Mouse (Mus musculus): ENCODE measurements at regions not wholly inside any gene's neighbourhood (a gene's known extent, or its start where the extent isn't known, plus 50 kb on each side); places are given as distances from the start of the nearest gene placed in this dataset.
"Not testable (repeated sequence)": the region's sequence is repeated elsewhere in the genome, so short reads cannot be mapped to it uniquely, and the experiment has no call there.

- no peaks in the 10 kb centered on the region for H3K4me1 ChIP-seq (ENCODE audit: control insufficient read depth in 2 of 2, insufficient read depth in 2 of 2, low read length in 2 of 2, poor library complexity in 1 of 2)
- in situ Hi-C loops (cut with MboI; ENCODE audit: low sequenced_read_pairs in 2 of 2, unreplicated experiment in 2 of 2), result no loop called here
- H3K27ac ChIP-seq (ENCODE audit: insufficient read depth, low read depth, low read length, poor library complexity, severe bottlenecking), result no peak overlapping the region
- H3K4me3 ChIP-seq (ENCODE audit: insufficient read depth in 1 of 2, low read depth in 1 of 2, low read length in 2 of 2, poor library complexity in 1 of 2, severe bottlenecking in 1 of 2), result no peak overlapping the region
- TF ChIP-seq ZC3H11A (IDR thresholded peaks at IDR 0.05; ENCODE audit: borderline replicate concordance, low read depth, low read length) (no peak), ZNF384 (IDR thresholded peaks at IDR 0.05; ENCODE audit: low read depth, low read length) (no peak), MAFK (IDR thresholded peaks at IDR 0.05; ENCODE audit: insufficient read depth, low read depth, low read length) (no peak), HCFC1 (IDR thresholded peaks at IDR 0.05; ENCODE audit: borderline replicate concordance, insufficient read depth, low read length) (no peak), CHD2 (IDR thresholded peaks at IDR 0.05; ENCODE audit: low read depth, low read length) (no peak)
- H3K9ac ChIP-seq (ENCODE audit: insufficient read depth, low read depth, low read length, poor library complexity, severe bottlenecking), result no peak overlapping the region
- no peaks in the 10 kb centered on the region for H3K9me3 ChIP-seq (ENCODE audit: control insufficient read depth, insufficient read depth, low read depth, low read length)
- H3K36me3 ChIP-seq (ENCODE audit: control insufficient read depth, insufficient read depth, low read length, poor library complexity, severe bottlenecking), result no peaks in the 10 kb centered on the region
- DNase-seq (ENCODE audit: low read depth, low spot score), result no peak
Observed at GRCm38 (mm10) chr11:25063042-25063441, 985.2 kb downstream of the Bcl11a start.

- in situ Hi-C loops (cut with MboI; ENCODE audit: low sequenced_read_pairs in 2 of 2, unreplicated experiment in 2 of 2), result no loop called here
- no peak for DNase-seq (ENCODE audit: low read depth, low spot score)
Observed at GRCm38 (mm10) chr11:25063978-25064377, 986.1 kb downstream of the Bcl11a start.

GRCm38 (mm10) chr11:25099976-25100375, 1022.1 kb downstream of the Bcl11a start:
- H3K9ac ChIP-seq (ENCODE audit: insufficient read depth, low read depth, low read length, poor library complexity, severe bottlenecking), result peak overlapping the region; percentile 79; the same call in 1 of the 2 replicates
- DNase-seq (ENCODE audit: low read depth, low spot score); H3K4me3 ChIP-seq (ENCODE audit: insufficient read depth in 1 of 2, low read depth in 1 of 2, low read length in 2 of 2, poor library complexity in 1 of 2, severe bottlenecking in 1 of 2); H3K9me3 ChIP-seq (ENCODE audit: control insufficient read depth, insufficient read depth, low read depth, low read length); H3K4me1 ChIP-seq (ENCODE audit: control insufficient read depth in 2 of 2, insufficient read depth in 2 of 2, low read length in 2 of 2, poor library complexity in 1 of 2); in situ Hi-C loops (cut with MboI; ENCODE audit: low sequenced_read_pairs in 2 of 2, unreplicated experiment in 2 of 2); H3K27ac ChIP-seq (ENCODE audit: insufficient read depth, low read depth, low read length, poor library complexity, severe bottlenecking); H3K36me3 ChIP-seq (ENCODE audit: control insufficient read depth, insufficient read depth, low read length, poor library complexity, severe bottlenecking): not testable (repeated sequence)

More at GRCm38 (mm10) chr11:25063978-25064377, 986.1 kb downstream of the Bcl11a start:
- no peak overlapping the region for H3K27ac ChIP-seq (ENCODE audit: insufficient read depth, low read depth, low read length, poor library complexity, severe bottlenecking)
- TF ChIP-seq ZC3H11A (IDR thresholded peaks at IDR 0.05; ENCODE audit: borderline replicate concordance, low read depth, low read length), result no peak
- TF ChIP-seq HCFC1 (IDR thresholded peaks at IDR 0.05; ENCODE audit: borderline replicate concordance, insufficient read depth, low read length), result no peak
- no peak for TF ChIP-seq ZNF384 (IDR thresholded peaks at IDR 0.05; ENCODE audit: low read depth, low read length)
- no peak for TF ChIP-seq CHD2 (IDR thresholded peaks at IDR 0.05; ENCODE audit: low read depth, low read length)
- TF ChIP-seq MAFK (IDR thresholded peaks at IDR 0.05; ENCODE audit: insufficient read depth, low read depth, low read length), result no peak
- no peak overlapping the region for H3K9ac ChIP-seq (ENCODE audit: insufficient read depth, low read depth, low read length, poor library complexity, severe bottlenecking)
- no peaks in the 10 kb centered on the region for H3K36me3 ChIP-seq (ENCODE audit: control insufficient read depth, insufficient read depth, low read length, poor library complexity, severe bottlenecking)
- H3K9me3 ChIP-seq (ENCODE audit: control insufficient read depth, insufficient read depth, low read depth, low read length), result no peaks in the 10 kb centered on the region
- no peak overlapping the region for H3K4me3 ChIP-seq (ENCODE audit: insufficient read depth in 1 of 2, low read depth in 1 of 2, low read length in 2 of 2, poor library complexity in 1 of 2, severe bottlenecking in 1 of 2)
- H3K4me1 ChIP-seq (ENCODE audit: control insufficient read depth in 2 of 2, insufficient read depth in 2 of 2, low read length in 2 of 2, poor library complexity in 1 of 2), result no peaks in the 10 kb centered on the region

- no peak overlapping the region for H3K9ac ChIP-seq (ENCODE audit: insufficient read depth, low read depth, low read length, poor library complexity, severe bottlenecking)
- in situ Hi-C loops (cut with MboI; ENCODE audit: low sequenced_read_pairs in 2 of 2, unreplicated experiment in 2 of 2), result no loop called here
- no peaks in the 10 kb centered on the region for H3K4me1 ChIP-seq (ENCODE audit: control insufficient read depth in 2 of 2, insufficient read depth in 2 of 2, low read length in 2 of 2, poor library complexity in 1 of 2)
- no peak for DNase-seq (ENCODE audit: low read depth, low spot score)
- no peak overlapping the region for H3K27ac ChIP-seq (ENCODE audit: insufficient read depth, low read depth, low read length, poor library complexity, severe bottlenecking)
- H3K36me3 ChIP-seq (ENCODE audit: control insufficient read depth, insufficient read depth, low read length, poor library complexity, severe bottlenecking), result no peaks in the 10 kb centered on the region
- H3K9me3 ChIP-seq (ENCODE audit: control insufficient read depth, insufficient read depth, low read depth, low read length), result no peaks in the 10 kb centered on the region
- TF ChIP-seq CHD2 (IDR thresholded peaks at IDR 0.05; ENCODE audit: low read depth, low read length), result no peak
- no peak for TF ChIP-seq ZNF384 (IDR thresholded peaks at IDR 0.05; ENCODE audit: low read depth, low read length)
- no peak for TF ChIP-seq HCFC1 (IDR thresholded peaks at IDR 0.05; ENCODE audit: borderline replicate concordance, insufficient read depth, low read length)
- no peak for TF ChIP-seq MAFK (IDR thresholded peaks at IDR 0.05; ENCODE audit: insufficient read depth, low read depth, low read length)
- no peak for TF ChIP-seq ZC3H11A (IDR thresholded peaks at IDR 0.05; ENCODE audit: borderline replicate concordance, low read depth, low read length)
- H3K4me3 ChIP-seq (ENCODE audit: insufficient read depth in 1 of 2, low read depth in 1 of 2, low read length in 2 of 2, poor library complexity in 1 of 2, severe bottlenecking in 1 of 2), result no peak overlapping the region
Observed at GRCm38 (mm10) chr11:25104432-25104831, 1026.6 kb downstream of the Bcl11a start.

GRCm38 (mm10) chr11:25124458-25124857, 1046.6 kb downstream of the Bcl11a start:
- no peak overlapping the region for H3K9ac ChIP-seq (ENCODE audit: insufficient read depth, low read depth, low read length, poor library complexity, severe bottlenecking)
- TF ChIP-seq ZNF384 (IDR thresholded peaks at IDR 0.05; ENCODE audit: low read depth, low read length) (no peak), ZC3H11A (IDR thresholded peaks at IDR 0.05; ENCODE audit: borderline replicate concordance, low read depth, low read length) (no peak), MAFK (IDR thresholded peaks at IDR 0.05; ENCODE audit: insufficient read depth, low read depth, low read length) (no peak), HCFC1 (IDR thresholded peaks at IDR 0.05; ENCODE audit: borderline replicate concordance, insufficient read depth, low read length) (no peak), CHD2 (IDR thresholded peaks at IDR 0.05; ENCODE audit: low read depth, low read length) (no peak)
- in situ Hi-C loops (cut with MboI; ENCODE audit: low sequenced_read_pairs in 2 of 2, unreplicated experiment in 2 of 2), result no loop called here
- no peaks in the 10 kb centered on the region for H3K36me3 ChIP-seq (ENCODE audit: control insufficient read depth, insufficient read depth, low read length, poor library complexity, severe bottlenecking)
- H3K27ac ChIP-seq (ENCODE audit: insufficient read depth, low read depth, low read length, poor library complexity, severe bottlenecking), result no peak overlapping the region
- no peak overlapping the region for H3K4me3 ChIP-seq (ENCODE audit: insufficient read depth in 1 of 2, low read depth in 1 of 2, low read length in 2 of 2, poor library complexity in 1 of 2, severe bottlenecking in 1 of 2)
- no peak for DNase-seq (ENCODE audit: low read depth, low spot score)
- no peaks in the 10 kb centered on the region for H3K4me1 ChIP-seq (ENCODE audit: control insufficient read depth in 2 of 2, insufficient read depth in 2 of 2, low read length in 2 of 2, poor library complexity in 1 of 2)
- no peaks in the 10 kb centered on the region for H3K9me3 ChIP-seq (ENCODE audit: control insufficient read depth, insufficient read depth, low read depth, low read length)
